Mouse (Mus musculus): ENCODE measurements around the gene Denr. TPM values are rescaled to one million over a fixed set of nuclear protein-coding genes. Genes with fewer than 3 reads are reported as not detected.

Gene Denr
- polyA plus RNA-seq, 1 experiment from 2014 or later, result 129 TPM

- H3K27me3 ChIP-seq (replicated peaks), result 0 out of 2 replicates have a peak, but pooled peaks cover 3% of the 10 kb centered on the region
- H3K9me3 ChIP-seq, result no peaks in the 10 kb centered on the region
- WGBS, result 66% methylated on average over 6 of the region's 6 CpGs
- no peak overlapping the region for H3K4me3 ChIP-seq
- peaks cover 16% of the 10 kb centered on the region for H3K4me1 ChIP-seq
- ATAC-seq (replicated peaks), result no peak
- no peak overlapping the region for H3K4me2 ChIP-seq
- H3K36me3 ChIP-seq (replicated peaks), result no peaks in the 10 kb centered on the region
- no peak overlapping the region for H3K27ac ChIP-seq
- H3K9ac ChIP-seq, result no peak overlapping the region
These were observed 68.7 kb downstream of the Denr start for GRCm38 (mm10) chr5:123975668-123976180.

GRCm38 (mm10) chr5:123977231-123977630 is 70.3 kb downstream of the Denr start:
- whole genome bisulfite sequencing, result 52% methylated on average over 3 of the region's 3 CpGs
- ATAC-seq (replicated peaks), result no peak

GRCm38 (mm10) chr5:123978131-123978530 is 71.2 kb downstream of the Denr start:
- Histone ChIP-seq H3K9me3 (no peaks in the 10 kb centered on the region), H3K9ac (no peak overlapping the region), H3K4me2 (no peak overlapping the region), H3K4me1 (peaks cover 16% of the 10 kb centered on the region), H3K36me3 (replicated peaks) (no peaks in the 10 kb centered on the region), H3K4me3 (no peak overlapping the region), H3K27me3 (replicated peaks) (0 out of 2 replicates have a peak, but pooled peaks cover 3% of the 10 kb centered on the region), H3K27ac (no peak overlapping the region)
- no peak for ATAC-seq (replicated peaks)
- WGBS, result 78% methylated on average over 5 of the region's 5 CpGs

More at GRCm38 (mm10) chr5:123977231-123977630, 70.3 kb downstream of the Denr start:
- H3K27me3 ChIP-seq (replicated peaks), result 0 out of 2 replicates have a peak, but pooled peaks cover 3% of the 10 kb centered on the region
- no peak overlapping the region for H3K27ac ChIP-seq
- no peak overlapping the region for H3K4me2 ChIP-seq
- H3K36me3 ChIP-seq (replicated peaks), result no peaks in the 10 kb centered on the region
- H3K9me3 ChIP-seq, result no peaks in the 10 kb centered on the region
- peaks cover 16% of the 10 kb centered on the region for H3K4me1 ChIP-seq
- H3K9ac ChIP-seq, result no peak overlapping the region
- H3K4me3 ChIP-seq, result no peak overlapping the region

Other genes starting within 250 kb of the Denr start
- gene Clip1, start 222.6 kb upstream of the Denr start, polyA plus RNA-seq (2015; fragmentation: Nextera tagmentation; extraction: Ambion mirVana), result 85.5 and 91.5 TPM in 2 replicates
- gene Zcchc8, start 186.1 kb upstream of the Denr start, polyA plus RNA-seq (2015; fragmentation: Nextera tagmentation; extraction: Ambion mirVana), result 68.0 and 69.7 TPM in 2 replicates
- gene Rsrc2, start 157.8 kb upstream of the Denr start, polyA plus RNA-seq (2015; fragmentation: Nextera tagmentation; extraction: Ambion mirVana), result 127 and 147 TPM in 2 replicates
- gene Kntc1, start 157.5 kb upstream of the Denr start, polyA plus RNA-seq (2015; fragmentation: Nextera tagmentation; extraction: Ambion mirVana), result 3.8 and 3.9 TPM in 2 replicates
- not detected in 2 replicates for gene Hcar2, start 41.7 kb upstream of the Denr start, polyA plus RNA-seq (2015; fragmentation: Nextera tagmentation; extraction: Ambion mirVana)
- 0.65 and 1.1 TPM in 2 replicates for gene Hcar1, start 27.2 kb upstream of the Denr start, polyA plus RNA-seq (2015; fragmentation: Nextera tagmentation; extraction: Ambion mirVana)
- 5.4 and 7.6 TPM in 2 replicates for gene Gm43518, start 20.2 kb downstream of the Denr start, polyA plus RNA-seq (2015; fragmentation: Nextera tagmentation; extraction: Ambion mirVana)
- 4.4 and 6.7 TPM in 2 replicates for gene Ccdc62, start 23.5 kb downstream of the Denr start, polyA plus RNA-seq (2015; fragmentation: Nextera tagmentation; extraction: Ambion mirVana)
- 29.8 and 30.7 TPM in 2 replicates for gene Hip1r, start 66.5 kb downstream of the Denr start, polyA plus RNA-seq (2015; fragmentation: Nextera tagmentation; extraction: Ambion mirVana)
- 66.7 and 73.7 TPM in 2 replicates for gene Vps37b, start 125.1 kb downstream of the Denr start, polyA plus RNA-seq (2015; fragmentation: Nextera tagmentation; extraction: Ambion mirVana)
- gene Abcb9, start 188.6 kb downstream of the Denr start, polyA plus RNA-seq (2015; fragmentation: Nextera tagmentation; extraction: Ambion mirVana), result 16.0 and 17.7 TPM in 2 replicates
- 37.7 and 38.0 TPM in 2 replicates for gene Ogfod2, start 205.1 kb downstream of the Denr start, polyA plus RNA-seq (2015; fragmentation: Nextera tagmentation; extraction: Ambion mirVana)
- 79.6 and 81.1 TPM in 2 replicates for gene Arl6ip4, start 208.9 kb downstream of the Denr start, polyA plus RNA-seq (2015; fragmentation: Nextera tagmentation; extraction: Ambion mirVana)